Mouse (Mus musculus): ENCODE results near the gene Erich4.

- TF ChIP-seq EP300 (IDR thresholded peaks at IDR 0.05; ENCODE audit: low read depth) (no peak), CTCF (IDR thresholded peaks at IDR 0.05; ENCODE audit: low read depth) (peak; percentile 69)
Observed at GRCm38 (mm10) chr7:25625594-25626250, 10.0 kb upstream of the Erich4 start.
